Mouse (Mus musculus): Measurements from ENCODE around the gene Ppfibp1. TPM values are rescaled to one million over a fixed set of nuclear protein-coding genes. Genes with fewer than 3 reads are reported as not detected.
A peak's percentile ranks its signal among the peaks of the same experiment; 100 is the strongest.

The Ppfibp1 gene
- total RNA-seq, 2 experiments from 2014 or later, result 65.4 to 86.1 TPM

DNA sequence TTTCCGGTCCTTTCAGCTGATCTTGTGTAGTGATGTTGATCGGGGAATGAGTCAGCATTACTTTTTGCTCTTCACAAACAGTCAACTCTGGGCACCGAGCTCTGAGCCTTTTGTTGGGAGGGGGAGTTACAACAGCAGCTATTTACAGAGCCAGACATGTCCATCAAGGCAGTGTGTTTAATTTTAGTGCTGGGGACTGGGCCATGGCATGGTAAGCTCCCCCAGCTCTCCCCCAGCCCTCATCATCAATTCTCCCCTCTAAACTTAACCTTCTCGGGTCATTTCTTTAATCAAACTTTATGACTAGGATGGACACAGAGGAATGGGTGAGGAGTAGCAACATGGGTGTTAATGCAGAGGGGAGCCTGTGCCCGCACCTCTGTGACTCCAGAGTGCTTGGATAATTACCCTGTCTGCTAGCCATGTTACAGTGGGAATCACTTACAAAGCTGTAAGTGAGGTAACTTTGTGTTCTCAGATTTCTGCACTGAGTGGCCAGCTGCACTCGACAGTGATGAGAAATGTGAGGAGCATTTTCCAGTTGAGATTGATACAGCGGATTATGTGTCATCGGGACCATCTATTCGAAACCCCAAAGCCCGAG is 167.2 kb downstream of the Ppfibp1 start:
- DNase-seq (ENCODE audit: low spot score in 2 of 2), result no peak
- intact Hi-C loops (cut with DNase I), result no loop called here

DNA sequence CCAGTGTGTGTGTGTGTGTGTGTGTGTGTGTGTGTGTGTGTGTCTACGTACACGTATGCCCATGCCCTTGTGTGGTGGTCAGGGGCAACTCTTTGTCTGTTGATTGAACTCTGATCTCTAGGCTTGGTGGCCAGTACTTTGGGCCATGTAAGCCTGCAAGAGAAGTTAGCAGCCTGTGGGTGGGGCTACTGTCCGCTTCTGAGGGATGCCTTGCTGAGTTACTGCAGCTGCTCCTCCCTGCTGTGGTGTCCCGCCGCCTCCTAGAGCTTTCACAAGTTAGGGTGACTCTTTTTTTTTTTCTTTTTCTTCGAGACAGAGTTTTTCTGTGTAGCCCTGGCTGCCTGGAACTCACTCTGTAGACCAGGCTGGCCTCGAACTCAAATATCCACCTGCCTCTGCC is 171.0 kb downstream of the Ppfibp1 start:
- no peak for DNase-seq (ENCODE audit: low spot score in 2 of 2)
- intact Hi-C loops (cut with DNase I), result no loop called here

DNA sequence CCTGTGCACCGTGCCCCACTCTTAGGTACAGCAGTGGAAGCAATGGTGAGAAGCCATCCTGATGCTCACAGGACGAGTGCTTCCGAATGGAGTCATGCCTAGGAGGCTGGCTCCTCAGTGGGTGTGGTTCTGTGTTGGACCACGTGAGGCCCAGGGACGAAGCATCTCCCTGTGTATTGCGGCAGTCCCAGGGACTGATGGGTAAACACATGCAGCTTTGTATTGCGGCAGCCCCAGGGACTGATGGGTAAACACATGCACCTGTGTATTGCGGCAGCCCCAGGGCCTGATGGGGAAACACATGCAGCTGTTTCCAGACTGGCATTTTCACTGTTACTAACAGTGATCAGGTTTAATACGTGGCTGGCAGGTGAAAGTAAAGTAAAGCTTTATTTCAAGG is 173.3 kb downstream of the Ppfibp1 start:
- intact Hi-C loops (cut with DNase I), result no loop called here
- DNase-seq (ENCODE audit: low spot score in 2 of 2), result no peak

DNA sequence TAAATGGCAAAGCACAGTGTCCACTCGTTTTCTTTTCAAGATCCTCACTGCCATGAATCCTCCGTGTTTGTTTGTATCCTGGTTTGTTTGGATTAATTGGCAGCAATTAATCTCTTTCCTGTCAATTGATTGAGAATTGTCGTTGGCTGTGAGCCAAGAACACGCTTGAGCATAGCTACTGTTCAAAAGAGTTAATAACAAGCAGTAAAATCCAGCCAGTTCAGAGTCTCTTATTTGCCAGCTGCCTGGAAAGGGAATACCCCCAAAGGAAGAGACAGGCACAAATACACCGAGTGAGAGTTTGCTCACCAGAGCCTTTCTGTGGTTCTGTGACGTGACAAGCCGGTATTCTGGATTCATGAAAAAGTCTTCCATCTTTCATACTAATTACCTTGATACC is 173.7 kb downstream of the Ppfibp1 start:
- no peak for DNase-seq (ENCODE audit: low spot score in 2 of 2)
- intact Hi-C loops (cut with DNase I), result no loop called here

DNA sequence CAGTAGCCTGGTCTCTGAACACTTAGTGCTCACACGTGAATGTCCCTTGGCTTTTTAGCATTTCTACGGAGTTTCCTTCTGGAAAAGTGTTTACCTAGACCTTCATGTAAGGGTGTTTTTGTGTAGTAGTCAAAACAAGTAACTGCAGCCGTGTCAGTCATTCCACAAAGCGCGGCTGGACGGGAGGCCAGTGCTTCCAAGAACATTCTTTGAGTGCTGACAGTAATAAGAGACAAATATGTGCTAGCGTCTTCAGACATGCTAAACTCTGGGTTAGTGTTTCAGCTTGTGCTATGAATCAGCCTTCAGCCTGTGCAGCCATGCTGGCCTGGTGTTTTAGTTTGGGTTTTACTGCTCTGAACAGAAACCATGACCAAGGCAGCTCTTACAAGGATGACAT is 174.4 kb downstream of the Ppfibp1 start:
- intact Hi-C loops (cut with DNase I), result no loop called here
- DNase-seq (ENCODE audit: low spot score in 2 of 2), result no peak

DNA sequence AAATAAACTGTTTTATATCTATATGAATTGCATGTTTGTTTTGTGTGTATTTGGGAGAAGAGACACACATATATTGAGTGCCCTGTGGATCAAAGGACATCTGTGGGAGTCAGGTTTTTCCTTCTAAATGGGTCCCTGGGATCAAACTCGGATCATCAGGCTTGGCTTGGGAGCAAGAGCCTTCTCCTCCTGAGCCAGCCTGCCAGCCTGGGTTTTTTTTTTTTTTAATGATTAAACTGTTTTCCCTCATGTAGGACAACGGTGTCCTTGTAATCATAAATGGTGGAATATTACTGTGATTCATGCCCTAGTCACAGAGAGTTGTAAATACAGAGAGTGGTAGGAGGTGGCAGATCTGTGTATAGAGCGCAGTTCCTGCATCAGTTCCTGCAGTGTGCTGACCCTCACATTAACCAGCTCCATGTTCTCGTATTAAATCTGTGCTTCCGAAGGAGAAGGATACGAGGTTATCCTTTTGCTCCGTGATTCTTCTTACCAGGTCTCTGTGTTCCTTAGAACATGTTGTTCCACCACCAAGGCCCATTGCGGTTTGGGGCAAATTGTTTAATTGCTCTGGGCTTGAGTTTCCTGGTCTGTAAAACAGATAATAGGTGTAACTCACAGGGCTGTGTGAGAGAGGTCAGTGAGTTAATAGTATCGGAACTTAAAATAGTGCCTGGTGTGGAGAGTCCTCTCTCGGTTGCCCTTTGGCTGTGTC is 176.1 kb downstream of the Ppfibp1 start:
- intact Hi-C loops (cut with DNase I), result no loop called here
- DNase-seq (ENCODE audit: low spot score in 2 of 2), result no peak

- no peak for DNase-seq (ENCODE audit: low spot score in 2 of 2)
- intact Hi-C loops (cut with DNase I), result no loop called here
These were observed 176.6 kb downstream of the Ppfibp1 start for GRCm38 (mm10) chr6:147064944-147065261.

- intact Hi-C loops (cut with DNase I), result no loop called here
These were observed 187.6 kb downstream of the Ppfibp1 start for GRCm38 (mm10) chr6:147075808-147076387.

GRCm38 (mm10) chr6:147076878-147077277 is 188.6 kb downstream of the Ppfibp1 start:
- intact Hi-C loops (cut with DNase I), result no loop called here
- no peak for DNase-seq (ENCODE audit: low spot score in 2 of 2)

More at GRCm38 (mm10) chr6:147075808-147076387, 187.6 kb downstream of the Ppfibp1 start:
- peak; percentile 16 to 25 for DNase-seq (ENCODE audit: low spot score in 2 of 2)

GRCm38 (mm10) chr6:147079919-147080318 is 191.6 kb downstream of the Ppfibp1 start:
- intact Hi-C loops (cut with DNase I), result no loop called here
- no peak for DNase-seq (ENCODE audit: low spot score in 2 of 2)

Other genes starting within 250 kb of the Ppfibp1 start
- gene Med21, start 245.9 kb upstream of the Ppfibp1 start, total RNA-seq (2021), result 10 to 100 TPM; 38.2 to 39.1 TPM
- 10 to 100 TPM; 30.0 to 33.5 TPM for gene Tm7sf3, start 245.7 kb upstream of the Ppfibp1 start, total RNA-seq (2021)
- 10 to 100 TPM; 19.1 to 19.3 TPM for gene Stk38l, start 163.5 kb upstream of the Ppfibp1 start, total RNA-seq (2021)
- 1 to 10 TPM; 8.0 to 9.3 TPM for gene Arntl2, start 92.4 kb upstream of the Ppfibp1 start, total RNA-seq (2021)
- gene Smco2, start 38.4 kb upstream of the Ppfibp1 start, total RNA-seq (2021), result not detected
- not detected for gene 1700034J05Rik, start 65.9 kb downstream of the Ppfibp1 start, total RNA-seq (2021)
- 1 to 10 TPM; 1.6 to 2.5 TPM for gene Rep15, start 144.1 kb downstream of the Ppfibp1 start, total RNA-seq (2021)
- 10 to 100 TPM; 42.8 to 45.9 TPM for gene Mrps35, start 154.3 kb downstream of the Ppfibp1 start, total RNA-seq (2021)
- gene Mansc4, start 198.5 kb downstream of the Ppfibp1 start, total RNA-seq (2021), result under 1 TPM; 0.53 to 0.70 TPM
- gene Klhl42, start 202.9 kb downstream of the Ppfibp1 start, total RNA-seq (2021), result 10 to 100 TPM; 22.9 to 23.8 TPM

Measured in left cerebral cortex, postnatal 14 days (tissue).